Mouse (Mus musculus) embryo, embryonic 11 days (tissue): Measurements from ENCODE around the gene Mtx3.
"Not testable (repeated sequence)": the region's sequence is repeated elsewhere in the genome, so short reads cannot be mapped to it uniquely, and the experiment has no call there.

Experiments used
- DNase-seq: peaks from one replicate; pipeline ENCODE4 v3.0.0-alpha.2; 2015

Gene Mtx3

DNA sequence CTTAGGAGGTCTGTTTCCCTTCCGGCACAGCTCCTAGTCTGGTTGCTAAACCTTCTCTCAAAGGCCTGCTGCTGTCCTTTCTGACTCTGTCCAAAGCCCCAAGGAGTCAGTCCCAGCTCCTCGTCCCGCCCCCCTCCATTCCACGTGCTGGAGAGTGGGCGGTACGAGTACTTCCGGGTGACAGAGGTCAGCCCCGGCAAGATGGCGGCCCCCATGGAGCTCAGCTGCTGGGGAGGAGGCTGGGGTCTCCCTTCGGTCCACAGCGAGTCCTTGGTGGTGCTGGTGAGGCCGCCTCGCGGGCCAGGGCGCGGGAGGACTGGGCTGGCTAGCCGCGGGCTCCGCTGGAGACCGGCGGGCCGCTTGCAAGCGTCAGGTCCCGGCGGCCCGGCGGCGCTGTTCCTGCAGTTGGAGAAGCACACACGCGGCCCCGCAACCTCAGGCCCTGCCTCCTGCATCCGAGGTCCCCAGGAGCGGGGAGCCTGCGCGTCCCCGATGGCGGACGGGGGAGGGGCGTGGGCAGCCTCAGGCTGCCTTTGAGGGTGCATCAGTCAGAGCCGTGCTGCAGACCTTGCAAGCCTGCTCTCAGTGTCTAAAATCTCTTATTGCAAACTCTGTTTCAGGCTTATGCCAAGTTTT is at the start of gene Mtx3:
Mtx3 (plus strand) TSS at position 175 of the 636 bp plus-strand sequence.
- DNase-seq = peak; percentile 91

GRCm38 (mm10) chr13:92798830-92799229 is 45.7 kb upstream of the Mtx3 start:
- no peak for DNase-seq

- DNase-seq = no peak
Observed at GRCm38 (mm10) chr13:92799306-92799925, 45.1 kb upstream of the Mtx3 start.

DNA sequence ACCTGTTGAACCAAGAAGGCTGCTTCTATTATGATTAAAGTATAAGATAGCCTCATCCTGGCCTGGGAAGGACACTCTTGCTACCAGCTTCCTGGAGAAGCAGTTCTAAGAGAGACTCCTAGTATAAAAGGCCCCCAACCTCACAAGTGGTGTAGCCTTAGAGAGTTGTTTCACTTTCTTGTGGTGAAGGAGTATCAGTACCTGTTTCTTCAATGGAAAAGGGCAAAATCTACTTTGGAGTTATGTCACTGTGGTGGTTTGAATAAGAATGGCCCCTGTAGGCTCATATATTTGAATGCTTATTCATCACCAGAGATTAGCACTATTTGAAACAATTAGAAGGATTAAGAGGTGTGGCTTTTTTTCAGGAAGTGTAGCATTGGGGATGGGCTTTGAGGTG is 37.8 kb upstream of the Mtx3 start:
- DNase-seq = no peak

- DNase-seq = no peak
Observed at GRCm38 (mm10) chr13:92807849-92808248, 36.7 kb upstream of the Mtx3 start.

DNA sequence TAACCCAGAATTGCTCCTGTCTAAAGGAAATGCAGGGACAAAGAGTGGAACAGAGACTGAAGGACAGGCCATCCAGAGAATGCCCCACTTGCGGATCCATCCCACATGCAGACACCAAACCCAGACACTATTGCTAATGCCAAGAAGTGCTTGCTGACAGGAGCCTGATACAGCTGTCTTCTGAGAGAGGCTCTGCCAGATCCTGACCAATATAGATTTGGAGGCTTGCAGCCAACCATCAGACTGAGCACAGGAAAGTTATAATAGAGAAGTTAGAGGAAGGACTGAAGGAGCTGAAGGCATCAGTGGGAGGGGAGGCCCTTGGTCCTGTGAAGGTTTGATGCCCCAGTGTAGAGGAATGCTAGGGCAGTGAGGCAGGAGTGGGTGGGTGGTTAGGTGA is 34.0 kb upstream of the Mtx3 start:
- DNase-seq = not testable (repeated sequence)

DNA sequence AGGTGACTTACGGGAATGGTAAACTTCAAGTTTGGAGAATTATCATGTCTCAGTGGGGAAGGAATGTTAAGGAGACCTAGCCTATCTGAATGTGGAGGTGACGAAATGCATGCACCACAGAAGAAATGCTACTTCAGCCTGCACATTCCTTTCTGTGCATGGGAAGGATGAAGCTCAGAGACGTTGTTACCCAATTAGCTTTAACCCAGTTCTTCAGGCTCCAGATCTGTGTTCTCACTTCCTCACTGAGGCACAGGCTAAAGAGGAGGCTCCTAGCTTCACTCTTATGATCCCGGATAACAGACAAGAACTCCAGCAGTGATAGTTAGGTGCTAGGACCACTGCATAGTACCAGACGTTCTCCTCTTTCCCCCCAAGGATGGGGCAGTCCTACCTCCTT is 28.2 kb upstream of the Mtx3 start:
- DNase-seq = no peak

- no peak for DNase-seq
Observed at GRCm38 (mm10) chr13:92817357-92817756, 27.2 kb upstream of the Mtx3 start.

DNA sequence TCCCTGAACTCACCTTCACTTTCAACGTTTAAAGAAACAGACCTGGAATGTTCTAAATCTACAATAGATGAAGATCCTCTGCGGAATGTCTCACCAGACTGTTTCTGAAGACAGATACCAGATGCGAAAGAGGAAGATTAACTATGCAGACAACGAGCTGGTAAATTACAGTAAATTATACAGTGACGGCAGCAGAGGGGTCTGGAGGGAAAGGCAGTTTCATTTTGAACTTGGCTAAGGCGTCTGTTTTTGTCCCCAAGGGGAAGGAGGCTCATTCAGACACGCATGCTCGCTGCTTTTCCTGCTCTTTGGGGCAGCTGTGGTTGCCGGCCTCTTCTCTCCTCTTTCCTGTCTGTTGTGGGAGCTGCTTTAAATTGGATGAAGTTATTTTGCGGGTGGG is 15.7 kb upstream of the Mtx3 start:
- DNase-seq = peak; percentile 6

- DNase-seq = no peak
Observed at GRCm38 (mm10) chr13:92833162-92833561, 11.4 kb upstream of the Mtx3 start.

GRCm38 (mm10) chr13:92846438-92846837 is 1.9 kb downstream of the Mtx3 start:
- DNase-seq = no peak

DNA sequence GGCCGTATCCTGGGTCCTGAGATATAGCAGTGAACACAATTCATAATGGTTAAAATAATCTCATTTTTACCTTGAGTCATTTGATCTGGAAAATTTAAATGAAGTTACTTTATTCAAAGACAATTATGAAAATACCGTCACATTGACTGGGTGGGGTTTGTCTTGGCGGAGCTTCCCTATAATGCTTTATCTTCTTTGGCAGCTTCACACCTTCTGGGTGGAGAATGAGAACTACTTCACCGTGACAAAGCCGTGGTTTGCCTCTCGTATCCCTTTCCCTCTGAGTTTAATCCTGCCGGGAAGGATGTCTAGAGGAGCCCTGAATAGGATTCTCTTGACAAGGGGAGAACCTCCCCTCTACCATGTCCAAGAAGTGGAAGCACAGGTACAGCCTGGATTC is 2.8 kb downstream of the Mtx3 start:
- no peak for DNase-seq

GRCm38 (mm10) chr13:92848002-92848401 is 3.4 kb downstream of the Mtx3 start:
- DNase-seq = no peak

DNA sequence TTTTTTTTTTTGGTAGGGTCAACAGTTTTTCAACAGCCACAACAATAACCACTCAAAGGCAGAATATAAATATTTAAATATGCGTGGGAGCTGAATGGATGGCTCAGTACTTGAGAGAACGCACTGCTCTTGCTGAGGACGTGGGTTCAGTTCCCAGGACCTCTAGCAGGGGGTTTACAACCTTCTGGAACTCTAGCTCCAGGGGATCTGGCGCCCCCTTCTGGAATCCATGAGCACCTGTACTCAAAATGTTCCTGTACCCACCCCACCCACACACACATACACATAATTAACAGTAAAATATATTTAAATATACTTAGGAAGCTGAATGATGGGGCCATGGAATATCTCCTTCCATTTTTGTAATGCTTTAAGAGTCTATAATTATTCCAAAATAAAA is 11.3 kb downstream of the Mtx3 start:
- DNase-seq = peak; percentile 22

DNA sequence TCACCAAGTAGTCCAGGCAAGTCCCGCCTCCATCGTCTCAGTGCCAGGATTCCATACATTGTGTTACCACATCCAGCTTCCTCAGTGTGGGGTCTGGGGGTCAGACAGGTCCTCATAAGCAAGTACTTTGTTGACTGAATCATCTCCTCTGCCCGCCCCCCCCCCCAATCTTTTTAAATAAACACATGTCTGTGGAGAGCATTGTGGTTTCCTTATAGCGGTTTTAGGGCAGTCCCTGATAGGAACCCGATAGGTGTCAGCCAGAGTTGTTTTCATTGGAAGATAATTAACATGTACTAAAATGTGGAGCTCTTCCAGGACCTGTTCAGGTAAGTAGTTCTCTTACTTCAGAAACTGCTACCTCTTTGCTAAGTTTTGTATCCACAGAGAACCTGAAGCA is 14.2 kb downstream of the Mtx3 start:
- DNase-seq = no peak

DNA sequence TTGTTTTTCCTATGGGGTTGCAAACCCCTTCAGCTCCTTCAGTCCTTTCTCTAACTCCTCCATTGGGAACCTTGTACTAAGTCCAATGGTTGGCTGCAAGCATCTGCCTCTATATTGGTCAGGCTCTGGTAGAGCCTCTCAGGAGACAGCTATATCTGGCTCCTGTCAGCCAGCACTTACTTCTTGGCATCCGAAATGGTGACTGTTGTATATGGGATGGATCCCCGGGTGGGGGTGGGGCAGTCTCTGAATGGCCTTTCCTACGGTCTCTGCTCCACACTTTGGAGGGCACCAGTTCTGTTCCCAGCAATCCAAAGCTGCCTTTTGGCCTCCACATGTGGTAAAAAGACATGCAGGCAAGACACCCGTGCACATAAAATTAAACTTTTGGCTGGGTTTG is 15.4 kb downstream of the Mtx3 start:
- DNase-seq = no peak

DNA sequence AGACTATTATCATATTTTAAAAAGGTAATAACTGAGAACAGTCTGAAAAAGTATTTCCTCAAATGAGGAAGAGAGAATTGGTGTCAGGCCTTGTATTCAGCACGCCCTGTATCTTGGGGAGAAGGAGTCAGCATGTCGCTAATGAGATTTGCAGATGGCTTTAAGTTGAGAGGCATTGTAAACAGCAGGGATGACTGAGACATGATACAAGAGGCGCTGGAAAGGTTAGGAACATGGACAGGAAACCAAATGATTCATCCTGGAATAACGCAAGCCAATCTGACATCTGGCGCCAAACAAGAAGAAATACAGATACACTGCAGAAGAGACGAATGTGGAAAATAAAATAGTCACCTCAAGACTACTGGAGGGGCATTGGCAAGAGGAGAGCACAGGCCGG is 20.8 kb downstream of the Mtx3 start:
- DNase-seq = peak; percentile 6

GRCm38 (mm10) chr13:92866680-92867079 is 22.1 kb downstream of the Mtx3 start:
- DNase-seq = peak; percentile 2

- DNase-seq = no peak
Observed at GRCm38 (mm10) chr13:92879514-92879913, 35.0 kb downstream of the Mtx3 start.

DNA sequence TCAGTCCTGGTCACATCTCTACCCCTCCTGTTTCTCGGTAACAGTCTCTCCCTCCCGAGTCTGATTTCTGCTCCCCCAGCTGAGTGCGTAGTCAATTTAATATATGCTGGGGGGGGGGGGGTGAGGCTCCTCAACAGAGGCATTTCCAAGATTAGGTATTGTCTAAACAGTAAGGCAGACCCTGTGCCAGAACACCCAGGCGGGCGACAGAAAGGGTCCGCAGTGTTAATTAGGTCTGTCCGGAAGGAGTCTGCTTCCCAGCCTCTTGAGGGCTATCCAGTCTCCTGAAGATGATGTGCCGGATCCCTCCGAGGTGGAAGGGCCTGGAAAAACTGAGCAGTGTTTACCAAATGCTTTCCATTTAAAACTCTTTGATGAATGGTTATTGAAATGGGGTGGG is 35.4 kb downstream of the Mtx3 start:
- no peak for DNase-seq

- DNase-seq = no peak
Observed at GRCm38 (mm10) chr13:92880589-92880988, 36.0 kb downstream of the Mtx3 start.

DNA sequence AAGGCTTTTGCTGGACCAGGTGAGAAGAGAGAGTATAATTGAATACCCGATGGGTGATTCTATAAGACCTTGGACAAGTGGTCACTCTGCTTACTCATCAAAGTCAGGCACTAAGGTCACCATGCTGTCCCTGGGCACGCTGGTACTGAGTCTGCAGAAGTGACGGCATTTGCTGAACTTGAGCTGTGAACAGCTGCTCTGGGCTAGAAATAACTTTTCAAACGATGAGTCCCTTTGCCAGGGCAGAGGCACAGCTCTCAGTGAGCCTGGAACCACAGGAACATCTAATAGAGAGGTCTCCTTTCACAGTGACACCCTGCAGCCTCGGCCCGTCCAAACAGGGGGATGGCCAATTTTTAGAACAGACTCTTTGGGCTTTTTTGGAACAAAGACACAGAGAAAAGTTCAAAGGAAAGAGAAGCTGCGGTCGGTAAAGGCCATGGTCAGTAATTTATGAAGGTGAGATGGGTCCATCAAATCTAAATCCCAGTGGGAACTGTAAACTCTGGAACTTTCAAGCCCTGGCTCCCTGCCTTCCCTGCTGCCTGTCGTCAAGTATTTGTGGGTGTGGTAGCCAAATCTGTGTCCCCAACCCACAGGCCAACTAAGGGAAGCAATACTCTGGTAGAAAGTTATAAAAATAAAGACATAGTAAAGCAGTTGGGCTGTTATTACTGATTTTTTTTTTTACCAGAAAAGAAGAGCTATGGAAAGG is 37.9 kb downstream of the Mtx3 start:
- no peak for DNase-seq

- no peak for DNase-seq
Observed at GRCm38 (mm10) chr13:92882986-92883720, 38.6 kb downstream of the Mtx3 start.

DNA sequence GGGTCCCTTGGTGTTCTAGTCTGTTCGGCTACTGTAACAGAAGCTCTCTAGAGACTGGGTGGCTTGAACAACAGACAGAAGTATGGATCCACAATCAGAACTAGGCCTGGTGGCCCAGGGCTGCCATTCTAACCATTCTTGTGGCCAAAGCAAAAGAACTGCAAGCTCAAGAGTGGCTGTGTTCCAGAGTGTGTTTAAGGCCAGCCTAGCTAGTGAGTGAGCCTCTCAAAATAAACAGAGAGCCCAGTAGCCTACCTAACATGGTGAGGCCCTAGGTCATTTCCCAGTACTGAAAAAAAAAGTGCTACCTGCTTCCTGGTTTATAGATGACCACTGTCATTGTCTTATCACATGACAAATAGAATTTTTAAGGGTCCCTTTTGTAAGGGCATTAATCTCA is 39.6 kb downstream of the Mtx3 start:
- DNase-seq = no peak
